Mouse (Mus musculus): Measurements from ENCODE around the gene Cntn6. TPM values are rescaled to one million over a fixed set of nuclear protein-coding genes. Genes with fewer than 3 reads are reported as not detected.
A peak's percentile ranks its signal among the peaks of the same experiment; 100 is the strongest.

Gene Cntn6
- polyA plus RNA-seq, 1 experiment, result 6.0 TPM

DNA sequence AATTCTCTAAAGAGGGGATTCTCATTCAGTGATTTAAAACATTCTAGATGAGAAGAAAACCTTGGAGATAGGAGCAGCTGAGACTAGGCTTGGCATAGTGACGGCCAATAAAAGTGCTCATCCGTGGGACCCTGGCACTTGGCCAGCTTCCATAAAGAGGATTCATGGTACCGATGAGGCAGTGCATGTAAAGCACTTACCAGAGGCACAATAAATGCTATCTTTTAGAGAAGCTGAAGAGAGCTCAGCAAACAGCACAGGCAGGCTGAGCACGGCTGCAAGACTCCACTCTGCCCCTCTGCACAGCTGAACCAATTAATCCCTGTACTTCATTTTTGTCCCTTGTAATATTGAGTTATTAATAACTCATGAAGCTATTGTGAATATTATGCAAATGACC, 110.8 kb downstream of the Cntn6 start:
- TF ChIP-seq CTCF (IDR thresholded peaks at IDR 0.05; ENCODE audit: borderline replicate concordance, extremely low read depth, insufficient read depth, insufficient read length), result no peak
- no peak for TF ChIP-seq POLR2A (IDR thresholded peaks at IDR 0.05; ENCODE audit: borderline replicate concordance, extremely low read depth, insufficient read depth, insufficient read length, poor library complexity, severe bottlenecking)
- peak; percentile 70 for DNase-seq (ENCODE audit: low read depth)

DNA sequence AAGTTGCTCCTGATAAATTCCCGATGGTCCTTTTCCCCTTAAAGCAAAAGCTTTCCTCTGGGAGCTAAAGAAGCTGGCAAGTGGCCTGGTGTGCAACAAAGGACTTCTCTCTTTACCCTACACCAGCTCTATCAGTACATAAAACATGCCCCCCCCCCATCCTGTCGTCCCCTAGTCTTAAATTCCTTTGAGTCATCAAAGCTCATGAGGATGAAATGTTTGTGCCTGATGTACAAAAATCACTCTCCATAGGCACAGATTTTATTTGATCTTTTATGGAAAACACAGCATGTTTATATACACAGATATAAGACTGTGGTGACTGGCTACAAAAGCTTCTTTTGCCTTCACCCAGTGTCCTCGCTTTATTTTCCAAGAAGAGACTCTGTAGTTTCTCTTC, 112.6 kb downstream of the Cntn6 start:
- DNase-seq (ENCODE audit: low read depth), result peak; percentile 59
- TF ChIP-seq POLR2A (IDR thresholded peaks at IDR 0.05; ENCODE audit: borderline replicate concordance, extremely low read depth, insufficient read depth, insufficient read length, poor library complexity, severe bottlenecking), result no peak
- no peak for TF ChIP-seq CTCF (IDR thresholded peaks at IDR 0.05; ENCODE audit: borderline replicate concordance, extremely low read depth, insufficient read depth, insufficient read length)

DNA sequence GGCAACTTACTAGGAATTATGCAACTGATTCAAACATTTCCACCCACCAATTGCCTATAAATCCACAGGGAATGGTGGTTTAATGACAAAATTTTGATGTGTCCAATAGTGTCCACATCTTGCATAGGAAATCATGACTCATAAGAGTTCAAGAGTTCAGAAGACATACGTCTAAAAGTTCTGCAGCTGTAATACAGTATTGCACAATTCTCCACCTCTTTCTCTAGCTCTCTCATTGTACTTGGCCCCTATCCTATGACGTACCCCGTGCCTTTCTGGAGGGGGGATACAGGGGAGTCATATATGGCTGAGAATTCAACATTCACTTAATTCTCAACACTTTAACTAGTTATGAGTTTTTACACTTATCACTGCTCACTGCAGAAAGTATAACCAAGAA, 160.9 kb downstream of the Cntn6 start:
- TF ChIP-seq POLR2A (IDR thresholded peaks at IDR 0.05; ENCODE audit: borderline replicate concordance, extremely low read depth, insufficient read depth, insufficient read length, poor library complexity, severe bottlenecking) (no peak), CTCF (IDR thresholded peaks at IDR 0.05; ENCODE audit: borderline replicate concordance, extremely low read depth, insufficient read depth, insufficient read length) (no peak)
- DNase-seq (ENCODE audit: low read depth), result no peak

DNA sequence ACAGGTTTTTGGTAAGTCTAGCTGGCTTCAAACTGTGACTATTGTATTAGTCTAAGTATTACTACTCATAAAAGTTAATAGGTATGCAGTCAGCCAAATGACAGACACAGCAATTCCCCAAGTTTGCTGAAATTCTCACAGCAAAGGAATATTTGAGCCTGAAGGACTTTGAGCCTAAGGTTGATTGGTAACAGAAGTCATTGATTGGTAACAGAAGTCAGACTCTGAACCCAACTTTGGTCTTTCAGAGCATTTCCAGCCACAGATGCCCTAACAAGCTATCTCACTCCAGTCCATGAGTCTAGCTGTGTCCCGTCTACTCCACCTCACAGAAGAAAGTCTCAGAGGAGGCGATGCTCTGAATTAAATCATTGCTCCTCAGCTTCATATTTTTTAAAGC, 176.1 kb downstream of the Cntn6 start:
- TF ChIP-seq POLR2A (IDR thresholded peaks at IDR 0.05; ENCODE audit: borderline replicate concordance, extremely low read depth, insufficient read depth, insufficient read length, poor library complexity, severe bottlenecking) (no peak), CTCF (IDR thresholded peaks at IDR 0.05; ENCODE audit: borderline replicate concordance, extremely low read depth, insufficient read depth, insufficient read length) (no peak)
- no peak for DNase-seq (ENCODE audit: low read depth)

DNA sequence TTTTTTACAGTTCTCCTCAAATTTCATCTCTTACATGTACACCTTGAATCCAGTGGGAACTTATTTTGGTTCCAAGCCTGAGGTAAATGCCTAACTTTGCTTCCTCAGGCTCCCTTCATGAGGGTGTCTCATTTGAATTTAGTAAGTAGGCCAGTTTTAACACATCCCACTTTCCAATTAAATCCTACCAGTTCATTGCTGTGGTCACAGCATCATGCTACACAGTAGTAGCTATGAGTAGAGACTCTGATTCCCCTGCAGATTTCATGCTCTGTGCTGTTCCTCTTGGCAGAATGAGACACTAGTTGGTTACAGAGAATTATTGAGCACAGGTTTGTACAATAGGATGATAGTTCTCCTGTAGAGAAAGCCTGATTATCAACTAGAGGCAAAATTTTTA, 181.7 kb downstream of the Cntn6 start:
- DNase-seq (ENCODE audit: low read depth), result no peak
- no peak for TF ChIP-seq CTCF (IDR thresholded peaks at IDR 0.05; ENCODE audit: borderline replicate concordance, extremely low read depth, insufficient read depth, insufficient read length)
- TF ChIP-seq POLR2A (IDR thresholded peaks at IDR 0.05; ENCODE audit: borderline replicate concordance, extremely low read depth, insufficient read depth, insufficient read length, poor library complexity, severe bottlenecking), result no peak

DNA sequence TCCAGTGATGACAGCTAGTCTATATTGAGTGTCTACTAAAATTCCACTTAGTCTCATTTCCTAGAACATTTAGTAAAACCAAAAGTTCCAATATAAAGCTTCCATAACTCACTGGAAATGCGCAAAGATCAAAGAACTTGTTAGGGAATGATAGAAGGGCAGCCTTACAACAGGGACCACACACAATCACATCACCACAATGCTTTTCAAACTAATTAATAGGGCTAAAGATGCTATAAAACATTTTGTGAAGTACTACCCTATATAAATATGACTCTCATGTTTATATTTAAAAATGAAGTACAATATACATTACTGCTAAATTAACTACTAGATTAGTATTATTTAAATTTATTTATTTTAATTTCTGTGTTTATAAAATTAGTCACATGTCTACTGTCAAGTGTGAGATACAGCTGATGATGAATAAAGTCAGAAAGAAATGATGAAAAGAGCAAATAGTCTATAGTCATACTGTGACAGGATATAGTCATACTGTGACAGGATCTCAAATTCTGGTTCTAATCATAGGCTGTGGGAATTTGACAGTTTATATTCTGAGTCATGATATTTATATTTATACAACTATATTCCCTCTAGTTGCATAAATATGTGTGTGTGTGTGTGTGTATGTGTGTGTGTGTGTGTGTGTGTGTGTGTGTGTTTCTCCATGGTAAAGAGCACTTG, 187.4 kb downstream of the Cntn6 start:
- DNase-seq (ENCODE audit: low read depth), result no peak
- no peak for TF ChIP-seq POLR2A (IDR thresholded peaks at IDR 0.05; ENCODE audit: borderline replicate concordance, extremely low read depth, insufficient read depth, insufficient read length, poor library complexity, severe bottlenecking)
- TF ChIP-seq CTCF (IDR thresholded peaks at IDR 0.05; ENCODE audit: borderline replicate concordance, extremely low read depth, insufficient read depth, insufficient read length), result no peak

DNA sequence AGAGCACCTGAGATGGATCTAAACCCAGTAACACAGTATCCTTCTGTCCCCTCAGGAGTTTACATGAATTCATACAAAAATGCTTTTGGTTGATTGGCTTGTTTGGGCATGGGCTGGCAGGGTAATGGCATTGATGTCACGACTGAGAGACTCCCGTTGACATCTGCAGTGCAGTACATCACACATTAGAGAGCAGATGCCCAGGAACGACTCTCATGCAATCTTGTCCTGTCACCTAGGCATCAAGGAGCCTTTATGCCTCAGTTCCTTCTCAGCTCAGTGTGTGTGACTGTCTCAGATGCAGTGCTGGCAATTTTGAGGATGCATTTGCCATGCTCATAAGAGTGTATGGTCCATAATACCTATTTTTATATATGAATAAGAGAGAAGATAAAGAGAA, 195.4 kb downstream of the Cntn6 start:
- peak; percentile 9 for DNase-seq (ENCODE audit: low read depth)
- no peak for TF ChIP-seq POLR2A (IDR thresholded peaks at IDR 0.05; ENCODE audit: borderline replicate concordance, extremely low read depth, insufficient read depth, insufficient read length, poor library complexity, severe bottlenecking)

DNA sequence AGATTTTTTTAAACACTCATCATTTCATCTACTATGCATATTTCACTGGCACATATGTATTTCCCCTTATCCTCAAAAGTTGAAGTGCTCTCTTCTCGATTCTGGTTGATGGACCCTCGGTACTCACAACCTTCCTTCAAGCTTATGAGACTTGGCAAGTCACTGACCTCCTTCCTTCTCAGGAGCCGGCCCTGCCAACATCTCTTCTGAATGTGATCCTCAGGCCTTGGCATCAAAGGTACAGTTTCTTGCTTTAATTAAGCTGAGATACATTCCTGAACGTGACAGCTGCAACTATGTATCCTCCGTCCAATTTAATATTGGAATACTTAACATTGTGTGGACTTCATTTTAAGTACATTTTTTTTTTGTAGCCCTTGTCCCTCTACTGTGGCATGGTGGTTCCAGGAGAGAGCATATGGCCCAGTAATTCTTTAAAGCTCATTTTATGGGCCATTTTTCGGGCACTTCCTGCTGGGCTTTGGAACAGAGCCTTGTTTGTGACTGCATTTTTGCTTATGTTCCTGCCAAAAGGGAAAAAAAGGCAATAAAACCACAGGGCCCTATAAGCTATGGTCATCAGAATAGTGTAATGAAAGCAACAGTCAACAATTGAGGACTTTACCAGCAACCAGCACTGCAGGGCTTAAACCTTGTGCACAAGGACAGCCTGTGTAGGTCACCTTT, 196.0 kb downstream of the Cntn6 start:
- peak; percentile 8 for DNase-seq (ENCODE audit: low read depth)
- TF ChIP-seq CTCF (IDR thresholded peaks at IDR 0.05; ENCODE audit: borderline replicate concordance, extremely low read depth, insufficient read depth, insufficient read length) (no peak), POLR2A (IDR thresholded peaks at IDR 0.05; ENCODE audit: borderline replicate concordance, extremely low read depth, insufficient read depth, insufficient read length, poor library complexity, severe bottlenecking) (no peak)

DNA sequence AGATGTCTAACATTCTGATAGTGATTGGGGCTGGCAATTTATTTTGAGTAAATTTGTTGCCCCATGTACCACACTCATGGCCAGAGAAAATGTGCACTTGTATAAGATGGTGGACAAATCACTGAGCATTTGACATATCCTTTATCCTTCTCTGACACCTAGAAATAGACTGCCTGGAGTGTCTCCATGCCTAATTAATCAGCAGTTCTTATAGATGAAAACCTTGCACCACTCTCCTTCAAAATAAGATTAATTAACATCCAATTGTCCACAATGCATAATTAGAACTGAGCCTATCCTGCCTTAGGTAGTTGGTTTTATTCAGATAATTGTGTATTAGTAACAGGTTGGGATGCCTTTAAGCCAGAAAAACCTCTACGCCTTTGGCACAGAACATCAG, 236.0 kb downstream of the Cntn6 start:
- DNase-seq (ENCODE audit: low read depth), result peak; percentile 82
- TF ChIP-seq POLR2A (IDR thresholded peaks at IDR 0.05; ENCODE audit: borderline replicate concordance, extremely low read depth, insufficient read depth, insufficient read length, poor library complexity, severe bottlenecking) (no peak), CTCF (IDR thresholded peaks at IDR 0.05; ENCODE audit: borderline replicate concordance, extremely low read depth, insufficient read depth, insufficient read length) (no peak)

DNA sequence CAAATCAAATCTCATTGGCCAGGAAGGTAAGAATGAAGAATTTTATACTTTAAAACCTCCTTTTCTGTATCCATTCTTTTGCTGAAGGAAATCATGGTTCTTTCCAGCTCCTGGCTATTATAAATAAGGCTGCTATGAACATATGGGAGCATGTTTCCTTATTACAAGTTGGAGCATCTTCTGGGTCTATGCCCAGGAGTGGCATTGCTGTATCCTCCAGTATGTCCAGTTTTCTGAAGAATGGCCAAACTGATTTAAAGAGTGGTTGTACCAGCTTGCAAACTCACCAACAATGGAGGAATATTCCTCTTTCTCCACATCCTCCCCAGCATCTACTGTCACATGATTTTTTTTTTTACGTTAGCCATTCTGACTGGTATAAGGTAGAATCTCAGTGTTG, 241.7 kb downstream of the Cntn6 start:
- DNase-seq (ENCODE audit: low read depth), result no peak
- TF ChIP-seq POLR2A (IDR thresholded peaks at IDR 0.05; ENCODE audit: borderline replicate concordance, extremely low read depth, insufficient read depth, insufficient read length, poor library complexity, severe bottlenecking), result no peak
- TF ChIP-seq CTCF (IDR thresholded peaks at IDR 0.05; ENCODE audit: borderline replicate concordance, extremely low read depth, insufficient read depth, insufficient read length), result no peak

DNA sequence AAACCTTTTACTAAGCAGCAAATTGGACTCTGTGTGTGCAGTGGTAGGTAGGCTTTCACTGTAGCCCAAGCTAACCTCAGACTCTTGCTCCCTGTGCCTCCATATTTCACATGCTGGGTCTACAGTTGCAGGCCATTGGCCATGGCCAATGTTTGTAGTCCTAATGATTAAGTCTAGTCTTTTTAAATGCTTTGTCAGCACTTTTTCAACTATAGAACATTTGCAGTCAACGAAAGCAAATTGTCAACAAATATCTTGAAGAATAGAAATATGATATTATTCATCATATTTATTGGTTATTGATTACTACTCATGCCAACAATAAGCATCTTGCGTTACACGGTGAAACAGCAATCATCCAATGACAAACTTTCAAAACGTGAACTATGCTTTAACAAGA, 246.4 kb downstream of the Cntn6 start:
- no peak for TF ChIP-seq POLR2A (IDR thresholded peaks at IDR 0.05; ENCODE audit: borderline replicate concordance, extremely low read depth, insufficient read depth, insufficient read length, poor library complexity, severe bottlenecking)
- TF ChIP-seq CTCF (IDR thresholded peaks at IDR 0.05; ENCODE audit: borderline replicate concordance, extremely low read depth, insufficient read depth, insufficient read length), result no peak
- DNase-seq (ENCODE audit: low read depth), result no peak

DNA sequence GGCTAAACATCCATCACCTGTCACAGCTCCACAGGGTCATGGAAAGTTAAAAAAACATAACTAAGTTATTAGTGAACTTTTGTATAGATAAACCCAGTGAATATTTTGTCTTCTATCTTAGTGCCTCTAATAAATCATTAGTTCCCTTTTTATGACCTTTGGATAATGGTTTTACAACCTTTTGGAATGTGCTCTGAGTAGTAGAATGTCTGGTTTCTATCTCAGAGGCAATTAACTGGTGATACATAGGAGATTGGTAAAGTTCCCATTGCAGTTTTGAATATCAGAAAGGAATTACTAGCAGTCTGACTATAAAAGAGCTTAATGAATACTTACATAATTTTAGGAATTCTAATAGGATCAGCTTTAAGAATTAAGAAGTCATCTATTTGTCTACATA, 265.5 kb downstream of the Cntn6 start:
- TF ChIP-seq POLR2A (IDR thresholded peaks at IDR 0.05; ENCODE audit: borderline replicate concordance, extremely low read depth, insufficient read depth, insufficient read length, poor library complexity, severe bottlenecking) (no peak), CTCF (IDR thresholded peaks at IDR 0.05; ENCODE audit: borderline replicate concordance, extremely low read depth, insufficient read depth, insufficient read length) (no peak)
- DNase-seq (ENCODE audit: low read depth), result no peak

All from brain, embryonic 14.5 days (tissue).